Mouse (Mus musculus) embryonic facial prominence, embryonic 14.5 days (tissue): ENCODE data around the gene Kcnh2. TPM values are rescaled to one million over a fixed set of nuclear protein-coding genes. Genes with fewer than 3 reads are reported as not detected.
A peak's percentile ranks its signal among the peaks of the same experiment; 100 is the strongest.

Source experiments
- ATAC-seq: fragments of 200-750 bp; cut with Nextera tagmentation; 2 replicates; pipeline ENCODE4 v1.8.0; 2017; ENCODE audit warnings: low read depth, moderate number of reproducible peaks, moderate TSS enrichment
- DNase-seq: peaks from one replicate; pipeline ENCODE4 v3.0.0-alpha.2; 2015; ENCODE audit warnings: low spot score
- H3K27ac ChIP-seq: fragments of 300-500 bp; sonication (generic); replicated peaks from 2 replicates; pipeline ENCODE4 v1.5.1; 2014; ENCODE audit warnings: low read depth, mild to moderate bottlenecking, low read length, moderate library complexity
- H3K27me3 ChIP-seq: fragments of 300-500 bp; sonication (generic); replicated peaks from 2 replicates; pipeline ENCODE4 v1.6.1; 2014; ENCODE audit warnings: low read length; ENCODE audit not compliant: control insufficient read depth, insufficient read depth
- H3K36me3 ChIP-seq: fragments of 300-500 bp; sonication (generic); 2 replicates; pipeline ENCODE4 v1.6.1; 2014; ENCODE audit warnings: low read length, mixed read lengths; ENCODE audit not compliant: control insufficient read depth, insufficient read depth
- H3K4me1 ChIP-seq: fragments of 300-500 bp; sonication (generic); 2 replicates; pipeline ENCODE4 v1.6.1; 2014; ENCODE audit warnings: antibody characterized with exemption, low read length; ENCODE audit not compliant: control insufficient read depth, insufficient read depth
- H3K4me2 ChIP-seq: fragments of 300-500 bp; sonication (generic); 2 replicates; pipeline ENCODE4 v1.6.1; 2014; ENCODE audit warnings: low read depth, mild to moderate bottlenecking, low read length, moderate library complexity, mixed read lengths
- H3K4me3 ChIP-seq: fragments of 300-500 bp; sonication (generic); 2 replicates; pipeline ENCODE4 v1.5.1; 2014; ENCODE audit warnings: low read depth, mild to moderate bottlenecking, low read length
- H3K9ac ChIP-seq: fragments of 300-500 bp; sonication (generic); 2 replicates; pipeline ENCODE4 v1.6.1; 2014; ENCODE audit warnings: low read depth, mild to moderate bottlenecking, low read length, moderate library complexity, mixed read lengths
- H3K9me3 ChIP-seq: fragments of 300-500 bp; sonication (generic); 2 replicates; pipeline ENCODE4 v1.6.1; 2016; ENCODE audit warnings: low read length; ENCODE audit not compliant: control insufficient read depth
- WGBS: fragments of 180-500 bp; shearing (Covaris S2); extraction: QIAGEN DNeasy Blood & Tissue Kit; methylation state at CpG from one replicate; pipeline ENCODE4 v1.1.7; 2014; 5-methylcytosine and 5-hydroxymethylcytosine counted together
- polyA plus RNA-seq: library from polyadenylated mRNA; unstranded; fragments of >200 nt; fragmentation: Nextera tagmentation; extraction: Ambion mirVana; gene quantifications from 2 replicates; pipeline ENCODE4 v1.2.1, GENCODE M21; 2014

Kcnh2 gene
- polyA plus RNA-seq, 1 experiment from 2014 or later, result 7.6 TPM

GRCm38 (mm10) chr5:24383026-24383859 lies 31.8 kb upstream of the Kcnh2 start:
- Histone ChIP-seq H3K27ac (no peak overlapping the region), H3K27me3 (peaks cover 29% of the 10 kb centered on the region), H3K36me3 (no peaks in the 10 kb centered on the region), H3K4me1 (peaks cover 12% of the 10 kb centered on the region), H3K9me3 (no peaks in the 10 kb centered on the region), H3K9ac (peak overlapping the region; percentile 63), H3K4me3 (peak overlapping the region; percentile 50), H3K4me2 (peak overlapping the region; percentile 73)
- DNase-seq (peak; percentile 96), ATAC-seq (peak; percentile 80)
- WGBS, result 3% methylated on average over 24 of the region's 34 CpGs

DNA sequence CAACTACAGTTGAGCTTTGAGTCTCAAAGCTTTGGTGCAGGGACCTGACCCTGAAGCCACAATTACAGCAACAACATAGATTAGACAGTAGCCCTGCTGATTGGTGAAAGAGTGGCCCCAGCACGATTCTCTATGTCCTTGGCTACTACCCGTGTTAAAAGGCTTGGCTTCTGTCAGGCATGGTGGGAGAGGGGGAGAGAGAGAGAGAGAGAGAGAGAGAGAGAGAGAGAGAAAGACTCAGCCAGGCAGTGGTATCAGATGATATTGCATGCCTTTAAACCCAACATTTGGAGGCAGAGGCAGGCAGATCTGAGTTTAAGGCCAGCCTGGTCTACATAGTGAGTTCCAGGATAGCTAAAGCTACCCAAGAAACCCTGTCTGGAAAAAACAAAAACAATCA lies 30.6 kb upstream of the Kcnh2 start:
- no peaks in the 10 kb centered on the region for H3K9me3 ChIP-seq
- H3K4me2 ChIP-seq, result no peak overlapping the region
- DNase-seq (no peak), ATAC-seq (no peak)
- H3K27ac ChIP-seq, result no peak overlapping the region
- peaks cover 17% of the 10 kb centered on the region for H3K27me3 ChIP-seq
- H3K9ac ChIP-seq, result no peak overlapping the region
- no peaks in the 10 kb centered on the region for H3K36me3 ChIP-seq
- 55% methylated on average over 2 of the region's 2 CpGs for WGBS
- H3K4me1 ChIP-seq, result peaks cover 7% of the 10 kb centered on the region
- H3K4me3 ChIP-seq, result no peak overlapping the region

GRCm38 (mm10) chr5:24381486-24381885 lies 30.1 kb upstream of the Kcnh2 start:
- no peak for ATAC-seq

DNA sequence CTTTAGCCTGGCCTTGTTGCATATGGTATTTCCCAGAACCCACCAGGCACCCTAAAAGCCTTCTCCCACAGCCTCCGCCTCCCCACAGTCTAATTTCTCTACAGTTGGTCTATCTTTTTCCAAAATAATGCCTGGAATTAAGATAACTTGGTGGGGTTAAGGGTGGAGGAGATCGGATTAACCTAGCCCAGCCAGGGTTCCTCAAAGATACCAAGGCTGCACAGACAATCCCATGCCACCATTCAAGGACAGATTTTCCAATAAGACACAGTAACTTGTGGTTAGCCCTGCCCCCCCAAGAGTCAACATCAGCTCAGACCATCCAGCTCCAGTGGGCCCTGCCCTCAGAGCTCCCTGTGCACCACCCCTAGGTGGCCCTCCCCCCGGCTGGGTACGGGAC lies 29.1 kb upstream of the Kcnh2 start:
- H3K27ac ChIP-seq, result no peak overlapping the region
- H3K4me2 ChIP-seq, result no peak overlapping the region
- 89% methylated on average over 4 of the region's 4 CpGs for WGBS
- ATAC-seq (no peak), DNase-seq (no peak)
- no peaks in the 10 kb centered on the region for H3K9me3 ChIP-seq
- H3K4me1 ChIP-seq, result peaks cover 7% of the 10 kb centered on the region
- H3K36me3 ChIP-seq, result no peaks in the 10 kb centered on the region
- no peak overlapping the region for H3K4me3 ChIP-seq
- H3K9ac ChIP-seq, result no peak overlapping the region
- H3K27me3 ChIP-seq, result 0 out of 2 replicates have a peak, but pooled peaks cover 4% of the 10 kb centered on the region

More at GRCm38 (mm10) chr5:24381486-24381885, 30.1 kb upstream of the Kcnh2 start:
- Histone ChIP-seq H3K4me2 (no peak overlapping the region), H3K27ac (no peak overlapping the region), H3K4me1 (peaks cover 7% of the 10 kb centered on the region), H3K9me3 (no peaks in the 10 kb centered on the region), H3K36me3 (no peaks in the 10 kb centered on the region), H3K27me3 (peaks cover 12% of the 10 kb centered on the region), H3K4me3 (no peak overlapping the region), H3K9ac (no peak overlapping the region)
- WGBS, result 80% methylated on average over 5 of the region's 6 CpGs
- no peak for DNase-seq

DNA sequence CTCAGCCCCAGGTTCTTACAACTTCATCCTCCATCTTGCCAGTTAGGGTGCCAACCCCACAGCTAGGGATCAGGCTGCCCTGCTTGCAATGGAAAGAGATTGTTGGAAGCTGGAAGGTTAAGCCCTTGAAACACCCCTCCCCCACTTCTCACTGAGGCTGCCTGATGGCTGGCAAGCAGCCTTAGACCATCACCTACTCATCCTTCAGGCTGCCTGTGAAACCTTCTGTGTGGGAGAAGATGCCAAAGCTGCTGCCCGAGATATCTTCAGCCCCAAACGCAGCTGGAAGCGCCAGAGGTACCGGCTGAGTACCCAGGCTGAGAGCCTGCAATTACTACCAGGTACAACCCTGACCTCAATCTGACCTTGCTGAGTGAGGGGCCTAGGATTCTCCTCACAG lies 28.1 kb upstream of the Kcnh2 start:
- no peak overlapping the region for H3K4me2 ChIP-seq
- ATAC-seq, result no peak
- H3K9me3 ChIP-seq, result no peaks in the 10 kb centered on the region
- 71% methylated on average over 4 of the region's 4 CpGs for WGBS
- no peak overlapping the region for H3K27ac ChIP-seq
- DNase-seq, result no peak
- H3K9ac ChIP-seq, result no peak overlapping the region
- no peak overlapping the region for H3K4me3 ChIP-seq
- H3K4me1 ChIP-seq, result peaks cover 6% of the 10 kb centered on the region
- no peaks in the 10 kb centered on the region for H3K36me3 ChIP-seq
- H3K27me3 ChIP-seq, result no peaks in the 10 kb centered on the region

DNA sequence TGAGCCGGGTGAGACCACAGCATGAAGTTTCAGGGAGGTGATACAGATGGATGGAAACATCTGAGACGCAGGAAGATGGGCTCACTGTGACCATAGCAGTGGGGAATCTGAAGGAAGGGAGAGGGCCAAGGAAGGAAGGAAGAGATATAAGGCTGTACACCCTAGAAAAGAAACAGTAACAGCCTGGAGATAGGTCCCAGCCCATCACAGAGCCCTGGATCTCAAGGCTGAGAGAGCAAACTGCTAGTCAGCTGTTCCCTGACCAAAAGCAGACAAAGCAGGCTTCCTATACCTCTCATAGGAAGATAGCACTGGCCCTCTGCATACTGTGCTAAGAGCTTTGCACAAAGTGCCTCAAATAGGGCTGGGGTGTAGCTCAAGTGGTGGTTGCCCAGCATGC lies 27.3 kb upstream of the Kcnh2 start:
- H3K4me3 ChIP-seq, result no peak overlapping the region
- H3K9me3 ChIP-seq, result no peaks in the 10 kb centered on the region
- 72% methylated on average over 2 of the region's 2 CpGs for WGBS
- no peak overlapping the region for H3K4me2 ChIP-seq
- H3K27ac ChIP-seq, result no peak overlapping the region
- peaks cover under 1% of the 10 kb centered on the region; the same call in 1 of the 2 replicates for H3K4me1 ChIP-seq
- no peak overlapping the region for H3K9ac ChIP-seq
- no peak for ATAC-seq
- no peaks in the 10 kb centered on the region for H3K36me3 ChIP-seq
- no peak for DNase-seq
- no peaks in the 10 kb centered on the region for H3K27me3 ChIP-seq

DNA sequence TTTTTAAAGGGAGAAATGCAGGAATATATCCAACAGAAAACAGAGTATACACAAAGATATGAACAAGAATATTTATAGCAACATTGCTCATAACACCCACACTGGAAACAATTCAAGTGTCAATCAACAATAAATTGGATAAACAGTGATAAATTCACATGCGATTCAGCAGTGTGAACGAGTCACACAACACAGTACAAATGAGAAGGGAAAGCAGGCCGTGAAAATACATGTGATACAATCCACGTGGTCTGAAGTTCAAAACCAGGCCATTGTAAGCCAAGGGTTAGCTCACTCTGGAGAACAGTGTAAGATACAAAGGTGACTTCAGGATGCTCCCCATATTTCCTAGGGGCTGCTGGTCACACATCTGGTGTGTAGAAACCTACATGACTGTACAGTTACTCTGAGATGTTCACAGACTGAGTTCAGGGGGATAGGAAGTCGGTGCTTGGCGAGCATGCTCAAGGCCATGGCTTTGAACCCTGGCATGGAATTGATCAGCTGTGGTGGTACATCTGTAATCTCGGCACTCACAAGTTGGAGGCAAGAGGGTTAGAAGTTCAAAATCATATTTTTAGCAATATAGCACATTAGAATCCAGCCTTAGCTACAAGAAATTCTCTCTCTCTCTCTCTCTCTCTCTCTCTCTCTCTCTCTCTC lies 23.4 kb upstream of the Kcnh2 start:
- Histone ChIP-seq H3K27ac (no peak overlapping the region), H3K4me1 (no peaks in the 10 kb centered on the region), H3K27me3 (no peaks in the 10 kb centered on the region), H3K4me2 (no peak overlapping the region), H3K36me3 (no peaks in the 10 kb centered on the region), H3K4me3 (no peak overlapping the region), H3K9ac (no peak overlapping the region), H3K9me3 (no peaks in the 10 kb centered on the region)
- ATAC-seq (no peak), DNase-seq (no peak)
- 61% methylated on average over 7 of the region's 7 CpGs for WGBS

GRCm38 (mm10) chr5:24374216-24374615 lies 22.8 kb upstream of the Kcnh2 start:
- Histone ChIP-seq H3K9ac (no peak overlapping the region), H3K4me1 (no peaks in the 10 kb centered on the region), H3K27me3 (no peaks in the 10 kb centered on the region), H3K9me3 (no peaks in the 10 kb centered on the region), H3K36me3 (no peaks in the 10 kb centered on the region), H3K4me3 (no peak overlapping the region), H3K4me2 (no peak overlapping the region), H3K27ac (no peak overlapping the region)
- DNase-seq (peak; percentile 86), ATAC-seq (no peak)
- 39% methylated on average over 6 of the region's 6 CpGs for WGBS
